Mouse (Mus musculus): ENCODE data around the gene Mrpl4. TPM values are rescaled to one million over a fixed set of nuclear protein-coding genes. Genes with fewer than 3 reads are reported as not detected.
"Not testable (repeated sequence)": the region's sequence is repeated elsewhere in the genome, so short reads cannot be mapped to it uniquely, and the experiment has no call there.

Mrpl4 gene
- polyA plus RNA-seq, 1 experiment from 2014 or later = 90.2 TPM

GRCm38 (mm10) chr9:20991587-20991986, 11.0 kb upstream of the Mrpl4 start:
- WGBS = 94% methylated on average over 4 of the region's 4 CpGs
- no peak overlapping the region for H3K4me3 ChIP-seq (ENCODE audit: low read depth, low read length)
- ATAC-seq (ENCODE audit: low FRiP score, low TSS enrichment) (no peak), DNase-seq (ENCODE audit: low spot score) (no peak)
- H3K4me1 ChIP-seq (replicated peaks; ENCODE audit: control insufficient read depth, insufficient read depth) = no peaks in the 10 kb centered on the region
- no peak overlapping the region for H3K4me2 ChIP-seq (replicated peaks; ENCODE audit: low read depth)
- H3K27ac ChIP-seq (replicated peaks) = no peak overlapping the region
- TF ChIP-seq EP300 (optimal IDR thresholded peaks at IDR 0.05) (no peak), CTCF (IDR thresholded peaks at IDR 0.05; ENCODE audit: low read depth) (no peak)
- no peaks in the 10 kb centered on the region for H3K27me3 ChIP-seq (ENCODE audit: control insufficient read depth, insufficient read depth, low read length)
- H3K36me3 ChIP-seq (ENCODE audit: control insufficient read depth, insufficient read depth, low read length) = no peaks in the 10 kb centered on the region
- H3K9ac ChIP-seq (ENCODE audit: low read length) = no peak overlapping the region
- H3K9me3 ChIP-seq (ENCODE audit: control insufficient read depth, low read length) = no peaks in the 10 kb centered on the region

GRCm38 (mm10) chr9:20993165-20993898, 9.2 kb upstream of the Mrpl4 start:
- 28% methylated on average over 5 of the region's 5 CpGs for WGBS
- H3K4me2 ChIP-seq (replicated peaks; ENCODE audit: low read depth) = no peak overlapping the region

GRCm38 (mm10) chr9:20995069-20995468, 7.5 kb upstream of the Mrpl4 start:
- Histone ChIP-seq H3K9me3 (ENCODE audit: control insufficient read depth, low read length) (no peaks in the 10 kb centered on the region), H3K9ac (ENCODE audit: low read length) (no peak overlapping the region), H3K27me3 (ENCODE audit: control insufficient read depth, insufficient read depth, low read length) (no peaks in the 10 kb centered on the region), H3K27ac (replicated peaks) (no peak overlapping the region), H3K4me1 (replicated peaks; ENCODE audit: control insufficient read depth, insufficient read depth) (no peaks in the 10 kb centered on the region), H3K36me3 (ENCODE audit: control insufficient read depth, insufficient read depth, low read length) (no peaks in the 10 kb centered on the region), H3K4me3 (ENCODE audit: low read depth, low read length) (no peak overlapping the region), H3K4me2 (replicated peaks; ENCODE audit: low read depth) (no peak overlapping the region)
- TF ChIP-seq EP300 (optimal IDR thresholded peaks at IDR 0.05) (no peak), CTCF (IDR thresholded peaks at IDR 0.05; ENCODE audit: low read depth) (peak; percentile 33)
- ATAC-seq (ENCODE audit: low FRiP score, low TSS enrichment) (no peak), DNase-seq (ENCODE audit: low spot score) (no peak)
- WGBS = 70% methylated on average over 3 of the region's 3 CpGs

More at GRCm38 (mm10) chr9:20993165-20993898, 9.2 kb upstream of the Mrpl4 start:
- H3K9ac ChIP-seq (ENCODE audit: low read length) = no peak overlapping the region
- no peaks in the 10 kb centered on the region for H3K4me1 ChIP-seq (replicated peaks; ENCODE audit: control insufficient read depth, insufficient read depth)
- DNase-seq (ENCODE audit: low spot score) (peak; percentile 29), ATAC-seq (ENCODE audit: low FRiP score, low TSS enrichment) (no peak)
- H3K27me3 ChIP-seq (ENCODE audit: control insufficient read depth, insufficient read depth, low read length) = no peaks in the 10 kb centered on the region
- no peaks in the 10 kb centered on the region for H3K9me3 ChIP-seq (ENCODE audit: control insufficient read depth, low read length)
- H3K27ac ChIP-seq (replicated peaks) = no peak overlapping the region
- H3K4me3 ChIP-seq (ENCODE audit: low read depth, low read length) = no peak overlapping the region
- no peaks in the 10 kb centered on the region for H3K36me3 ChIP-seq (ENCODE audit: control insufficient read depth, insufficient read depth, low read length)
- TF ChIP-seq EP300 (optimal IDR thresholded peaks at IDR 0.05) (no peak), CTCF (IDR thresholded peaks at IDR 0.05; ENCODE audit: low read depth) (no peak)

- Histone ChIP-seq H3K4me3 (ENCODE audit: low read depth, low read length) (no peak overlapping the region), H3K4me2 (replicated peaks; ENCODE audit: low read depth) (no peak overlapping the region), H3K27ac (replicated peaks) (no peak overlapping the region), H3K27me3 (ENCODE audit: control insufficient read depth, insufficient read depth, low read length) (no peaks in the 10 kb centered on the region), H3K9ac (ENCODE audit: low read length) (no peak overlapping the region), H3K4me1 (replicated peaks; ENCODE audit: control insufficient read depth, insufficient read depth) (no peaks in the 10 kb centered on the region), H3K9me3 (ENCODE audit: control insufficient read depth, low read length) (no peaks in the 10 kb centered on the region), H3K36me3 (ENCODE audit: control insufficient read depth, insufficient read depth, low read length) (no peaks in the 10 kb centered on the region)
- no peak for TF ChIP-seq CTCF (IDR thresholded peaks at IDR 0.05; ENCODE audit: low read depth)
- TF ChIP-seq EP300 (optimal IDR thresholded peaks at IDR 0.05) = no peak
- DNase-seq (ENCODE audit: low spot score) (no peak), ATAC-seq (ENCODE audit: low FRiP score, low TSS enrichment) (no peak)
- WGBS = 84% methylated on average over 8 of the region's 8 CpGs
These were observed 5.5 kb upstream of the Mrpl4 start for GRCm38 (mm10) chr9:20997065-20997464.

DNA sequence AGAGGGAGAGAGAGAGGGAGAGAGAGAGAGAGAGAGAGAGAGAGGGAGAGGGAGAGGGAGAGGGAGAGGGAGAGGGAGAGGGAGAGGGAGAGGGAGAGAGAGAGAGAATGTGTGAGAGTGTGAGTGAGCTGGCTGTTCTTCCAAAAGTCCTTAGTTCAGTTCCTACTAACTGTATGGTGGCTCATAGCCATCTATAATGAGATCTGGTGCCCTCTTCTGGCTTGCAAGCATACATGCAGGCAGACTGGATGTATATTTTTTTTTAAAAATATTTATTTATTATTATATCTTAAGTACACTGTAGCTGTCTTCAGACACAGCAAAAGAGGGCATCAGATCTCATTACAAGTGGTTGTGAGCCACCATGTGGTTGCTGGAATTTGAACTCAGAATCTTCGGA, 4.2 kb upstream of the Mrpl4 start:
- not testable (repeated sequence) for H3K27ac ChIP-seq (replicated peaks); H3K36me3 ChIP-seq (ENCODE audit: control insufficient read depth, insufficient read depth, low read length); H3K9ac ChIP-seq (ENCODE audit: low read length); H3K4me1 ChIP-seq (replicated peaks; ENCODE audit: control insufficient read depth, insufficient read depth); H3K9me3 ChIP-seq (ENCODE audit: control insufficient read depth, low read length); H3K27me3 ChIP-seq (ENCODE audit: control insufficient read depth, insufficient read depth, low read length); H3K4me2 ChIP-seq (replicated peaks; ENCODE audit: low read depth); ATAC-seq (ENCODE audit: low FRiP score, low TSS enrichment); H3K4me3 ChIP-seq (ENCODE audit: low read depth, low read length); DNase-seq (ENCODE audit: low spot score)
- TF ChIP-seq CTCF (IDR thresholded peaks at IDR 0.05; ENCODE audit: low read depth) = peak; percentile 74
- WGBS = 54% methylated on average over 1 of the region's 1 CpGs

DNA sequence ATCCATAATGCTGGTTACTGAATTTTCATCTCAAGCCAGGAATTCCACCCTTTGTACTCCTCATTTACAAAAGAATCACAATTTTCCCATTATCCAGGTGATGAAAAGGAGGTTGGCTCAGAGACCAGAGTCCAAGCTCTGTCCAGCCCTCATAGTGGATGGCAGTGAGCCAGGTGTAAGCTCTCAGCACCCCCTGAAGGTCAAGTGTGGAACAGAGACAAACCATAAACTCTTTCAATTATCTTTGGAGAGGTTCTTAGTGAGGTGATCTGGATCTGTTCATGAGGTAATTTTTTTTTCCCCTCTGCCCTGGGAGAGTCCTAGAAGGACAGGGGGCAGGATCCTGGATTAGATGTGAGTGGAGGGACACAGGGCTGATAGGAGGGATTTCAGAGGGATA, 1.7 kb upstream of the Mrpl4 start:
- peak; percentile 26 for DNase-seq (ENCODE audit: low spot score)
- H3K4me2 ChIP-seq (replicated peaks; ENCODE audit: low read depth) = no peak overlapping the region
- H3K36me3 ChIP-seq (ENCODE audit: control insufficient read depth, insufficient read depth, low read length) = no peaks in the 10 kb centered on the region
- no peak overlapping the region for H3K27ac ChIP-seq (replicated peaks)
- no peak for ATAC-seq (ENCODE audit: low FRiP score, low TSS enrichment)
- H3K4me1 ChIP-seq (replicated peaks; ENCODE audit: control insufficient read depth, insufficient read depth) = no peaks in the 10 kb centered on the region
- H3K27me3 ChIP-seq (ENCODE audit: control insufficient read depth, insufficient read depth, low read length) = no peaks in the 10 kb centered on the region
- H3K4me3 ChIP-seq (ENCODE audit: low read depth, low read length) = no peak overlapping the region
- no peak overlapping the region for H3K9ac ChIP-seq (ENCODE audit: low read length)
- TF ChIP-seq CTCF (IDR thresholded peaks at IDR 0.05; ENCODE audit: low read depth) = peak; percentile 66
- TF ChIP-seq EP300 (optimal IDR thresholded peaks at IDR 0.05) = no peak
- H3K9me3 ChIP-seq (ENCODE audit: control insufficient read depth, low read length) = no peaks in the 10 kb centered on the region
